Mouse (Mus musculus): ENCODE results near the gene Slc26a9.
A peak's percentile ranks its signal among the peaks of the same experiment; 100 is the strongest.
"Not testable (repeated sequence)": the region's sequence is repeated elsewhere in the genome, so short reads cannot be mapped to it uniquely, and the experiment has no call there.

Slc26a9 gene

GRCm38 (mm10) chr1:131771440-131771839 is 27.6 kb downstream of the Slc26a9 start:
- DNase-seq, result no peak

GRCm38 (mm10) chr1:131794591-131794990 is 50.8 kb downstream of the Slc26a9 start:
- DNase-seq, result no peak

GRCm38 (mm10) chr1:131795171-131795570 is 51.3 kb downstream of the Slc26a9 start:
- DNase-seq, result no peak

GRCm38 (mm10) chr1:131797202-131797909 is 53.5 kb downstream of the Slc26a9 start, which contains the start of gene Pm20d1:
Pm20d1 (plus strand) TSS chr1:131797381.
- DNase-seq, result peak; percentile 40

GRCm38 (mm10) chr1:131800001-131800400 is 56.2 kb downstream of the Slc26a9 start:
- DNase-seq, result no peak

- no peak for DNase-seq
These were observed 57.2 kb downstream of the Slc26a9 start for GRCm38 (mm10) chr1:131801071-131801470.

- DNase-seq, result no peak
These were observed 58.8 kb downstream of the Slc26a9 start for GRCm38 (mm10) chr1:131802652-131803051.

- DNase-seq, result no peak
These were observed 60.3 kb downstream of the Slc26a9 start for GRCm38 (mm10) chr1:131804166-131804565.

GRCm38 (mm10) chr1:131808986-131809385 is 65.2 kb downstream of the Slc26a9 start:
- DNase-seq, result no peak

GRCm38 (mm10) chr1:131809651-131810050 is 65.8 kb downstream of the Slc26a9 start:
- no peak for DNase-seq

GRCm38 (mm10) chr1:131811393-131811792 is 67.6 kb downstream of the Slc26a9 start:
- DNase-seq, result no peak

GRCm38 (mm10) chr1:131812006-131812405 is 68.2 kb downstream of the Slc26a9 start:
- DNase-seq, result no peak

- no peak for DNase-seq
These were observed 68.9 kb downstream of the Slc26a9 start for GRCm38 (mm10) chr1:131812631-131813295.

- DNase-seq, result no peak
These were observed 69.9 kb downstream of the Slc26a9 start for GRCm38 (mm10) chr1:131813731-131814130.

GRCm38 (mm10) chr1:131814191-131814590 is 70.4 kb downstream of the Slc26a9 start:
- DNase-seq, result no peak

- no peak for DNase-seq
These were observed 73.1 kb downstream of the Slc26a9 start for GRCm38 (mm10) chr1:131816886-131817285.

- DNase-seq, result not testable (repeated sequence)
These were observed 76.5 kb downstream of the Slc26a9 start for GRCm38 (mm10) chr1:131820353-131820752.

- no peak for DNase-seq
These were observed 77.1 kb downstream of the Slc26a9 start for GRCm38 (mm10) chr1:131820887-131821328.
